Mouse (Mus musculus) gastrocnemius, adult 2 months (tissue): ENCODE measurements at regions not wholly inside any gene's neighbourhood (a gene's known extent, or its start where the extent isn't known, plus 50 kb on each side); places are given as distances from the start of the nearest gene placed in this dataset.
"Not testable (repeated sequence)": the region's sequence is repeated elsewhere in the genome, so short reads cannot be mapped to it uniquely, and the experiment has no call there.

Experiments used
- DNase-seq: peaks from one replicate; pipeline ENCODE4 v3.0.0; 2022
- H3K27ac ChIP-seq: fragments of 200-600 bp; 2 replicates; pipeline ENCODE4 v1.8.1; 2022; ENCODE audit warnings: mild to moderate bottlenecking
- H3K4me3 ChIP-seq: fragments of 200-600 bp; 2 replicates; pipeline ENCODE4 v1.8.1; 2022; ENCODE audit warnings: mild to moderate bottlenecking, moderate library complexity
- CTCF ChIP-seq: fragments of 200-600 bp; IDR thresholded peaks from 2 replicates; pipeline ENCODE4 v1.8.1; 2022; ENCODE audit warnings: antibody characterized with exemption, mild to moderate bottlenecking, moderate library complexity
- intact Hi-C: fragments of 180-260 bp; cut with DNase I; formaldehyde crosslinking; loops from one replicate; pipeline ENCODE4 v1.15.1; 2025

DNA sequence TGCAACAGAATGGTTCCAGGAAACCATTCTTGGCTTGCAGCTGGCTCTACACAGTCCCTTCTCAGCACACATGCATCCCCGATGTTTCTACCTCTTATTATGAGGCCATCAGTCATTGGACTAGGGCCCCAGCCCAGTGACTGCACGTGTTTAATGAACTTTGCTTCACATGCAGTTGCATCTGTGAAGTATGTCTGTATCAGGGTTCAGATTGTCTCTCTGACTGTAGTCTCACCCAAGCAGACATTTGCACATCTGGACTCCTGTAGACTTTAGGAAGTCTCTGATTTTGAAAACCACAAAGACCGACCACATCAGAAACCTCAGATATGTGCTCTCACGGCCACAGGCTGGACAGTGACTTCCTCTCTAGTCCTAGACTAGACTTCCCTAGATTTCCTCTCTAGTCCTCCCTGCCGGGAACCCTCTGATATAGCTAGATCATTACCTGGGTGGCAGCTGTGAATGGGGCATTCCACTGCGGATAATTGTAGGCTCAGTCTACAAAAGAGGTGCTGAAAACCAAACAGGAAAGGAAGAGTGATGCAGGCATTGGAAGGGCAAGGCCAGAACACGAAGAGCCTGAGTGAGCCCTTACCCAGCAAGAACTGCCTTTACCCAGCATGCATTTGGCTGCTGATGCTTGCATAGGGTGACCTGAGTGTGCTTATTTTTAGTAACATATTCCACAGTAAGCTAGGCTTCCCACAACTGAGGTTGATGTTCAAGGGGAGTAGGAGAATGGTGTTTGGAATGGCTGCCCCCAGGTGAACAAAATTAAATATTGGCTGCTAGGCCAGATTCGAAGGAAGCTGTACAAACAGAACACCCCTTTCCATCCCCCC is 123.5 kb downstream of the Pmp22 start:
- no peak overlapping the region for H3K4me3 ChIP-seq
- no peak for DNase-seq
- intact Hi-C loops: no loop called here
- TF ChIP-seq CTCF: no peak
- no peak overlapping the region for H3K27ac ChIP-seq

DNA sequence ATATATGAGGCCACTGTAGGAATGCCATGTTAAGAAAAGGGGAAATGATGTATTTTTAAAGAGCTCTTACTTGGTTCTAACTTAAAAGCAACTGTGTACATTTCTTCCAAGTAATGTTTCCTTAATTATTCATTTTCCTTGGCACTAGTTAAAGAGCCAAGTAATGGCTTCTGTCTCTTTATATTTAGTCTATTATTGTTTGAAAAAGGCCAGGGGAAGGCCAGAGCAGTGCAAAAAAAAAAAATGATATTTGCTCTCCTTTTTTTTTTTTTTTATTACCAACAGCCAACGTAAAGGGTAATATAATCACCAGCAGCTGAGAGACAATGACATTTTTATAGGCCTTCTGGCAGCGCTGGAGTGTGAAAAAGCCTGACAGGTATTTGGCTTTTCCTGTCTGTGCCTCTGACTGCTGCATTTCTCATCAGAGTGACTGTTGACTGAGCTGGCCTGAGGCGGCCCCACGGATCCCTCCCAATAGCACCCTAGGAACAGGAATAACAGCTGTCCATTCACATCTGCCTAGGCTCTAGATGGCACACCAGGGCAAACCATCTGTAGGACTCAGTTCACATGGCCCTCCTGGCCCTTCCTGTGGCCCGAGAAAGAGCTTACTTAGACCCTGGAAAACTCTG is 124.3 kb downstream of the Pmp22 start:
- DNase-seq: peak; percentile 18
- Histone ChIP-seq H3K4me3 (no peak overlapping the region), H3K27ac (no peak overlapping the region)
- no peak for TF ChIP-seq CTCF
- intact Hi-C loops: no loop called here

DNA sequence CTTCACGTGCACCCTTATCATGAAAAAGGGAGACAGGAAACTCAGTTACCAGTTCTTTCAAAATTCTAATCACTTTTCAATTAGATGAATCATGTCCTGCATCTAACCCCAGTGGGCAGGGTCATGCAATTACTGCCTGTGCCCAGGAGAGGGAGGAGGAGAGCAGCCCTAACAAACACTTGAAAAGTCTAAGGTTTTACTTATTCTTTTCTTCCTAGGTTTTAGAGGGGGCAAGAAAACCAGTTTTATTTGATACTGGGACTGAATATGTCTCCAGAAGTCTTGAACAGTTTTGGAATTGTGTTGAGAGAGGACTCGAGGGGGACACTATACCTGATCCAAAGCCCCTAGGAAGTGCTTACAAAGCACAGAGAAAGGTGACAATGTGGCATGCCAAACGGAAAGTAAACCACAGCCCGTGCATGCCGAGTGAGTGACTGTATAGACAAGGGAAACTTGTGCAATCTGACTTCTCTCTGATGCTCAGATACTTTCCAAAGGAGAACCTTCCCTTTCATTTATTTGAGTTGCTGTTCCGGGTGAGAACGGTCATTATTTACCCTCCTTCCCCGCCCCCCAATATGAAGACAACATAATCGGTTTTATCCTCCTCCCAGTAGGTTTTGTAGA is 135.8 kb downstream of the Pmp22 start:
- DNase-seq: no peak
- intact Hi-C loops: no loop called here
- peak overlapping the region; percentile 26 for H3K4me3 ChIP-seq
- H3K27ac ChIP-seq: no peak overlapping the region
- peak; percentile 56 for TF ChIP-seq CTCF

DNA sequence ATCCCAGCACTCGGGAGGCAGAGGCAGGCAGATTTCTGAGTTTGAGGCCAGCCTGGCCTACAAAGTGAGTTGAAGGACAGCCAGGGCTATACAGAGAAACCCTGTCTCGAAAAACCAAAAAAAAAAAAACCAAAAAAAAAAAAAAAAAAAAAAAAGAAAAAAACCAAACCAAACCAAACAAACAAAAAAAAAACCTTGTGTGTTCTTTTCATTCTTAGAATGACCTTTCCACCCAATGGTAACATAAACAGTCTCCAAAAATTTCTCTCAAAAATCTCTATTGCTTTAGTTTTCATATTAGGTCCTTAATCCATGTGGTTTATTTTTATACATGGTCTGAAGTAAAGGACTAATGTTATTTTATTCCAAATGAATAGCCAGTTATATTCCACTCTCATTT is 137.5 kb downstream of the Pmp22 start:
- DNase-seq, H3K4me3 ChIP-seq, intact Hi-C loops, H3K27ac ChIP-seq: not testable (repeated sequence)

DNA sequence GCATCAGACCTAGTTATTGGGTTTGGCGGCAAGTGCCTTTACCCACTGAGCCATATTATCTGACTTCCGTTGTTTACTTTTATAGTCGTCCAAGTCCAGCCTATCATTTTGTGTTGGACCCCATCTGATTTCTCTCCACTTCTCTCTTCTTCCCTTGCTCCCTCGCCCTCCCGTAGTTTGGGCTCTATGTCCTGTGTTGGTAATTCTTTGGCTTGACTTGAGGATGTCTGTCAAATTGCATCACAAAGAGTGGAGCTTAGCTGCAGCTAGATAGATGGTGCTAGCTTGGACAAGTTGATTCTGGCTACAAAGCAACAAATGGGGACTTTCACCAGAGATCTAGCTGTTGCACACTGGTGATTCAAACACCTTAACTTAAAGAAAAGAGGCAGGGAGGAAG is 147.9 kb downstream of the Pmp22 start:
- intact Hi-C loops: no loop called here
- H3K4me3 ChIP-seq: no peak overlapping the region
- TF ChIP-seq CTCF: no peak
- no peak for DNase-seq
- H3K27ac ChIP-seq: no peak overlapping the region

DNA sequence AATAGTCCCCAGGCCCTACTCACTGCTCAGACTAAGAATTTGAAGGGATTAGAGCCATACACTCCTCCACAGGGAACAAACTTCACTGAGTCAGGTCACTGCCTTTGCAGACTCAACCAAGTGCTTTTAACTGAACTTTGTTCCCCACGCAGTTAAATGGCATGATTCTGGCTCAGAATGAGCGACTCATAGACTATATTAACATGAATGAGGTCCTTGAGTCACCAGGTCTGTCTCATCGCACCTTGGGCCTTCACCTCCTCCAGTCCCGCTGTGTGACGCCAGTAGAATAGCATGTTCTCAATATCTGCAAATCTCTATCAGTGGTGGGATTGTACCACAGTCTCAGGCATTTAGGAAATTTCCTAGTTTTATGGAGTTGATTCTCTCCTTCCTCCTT is 153.1 kb downstream of the Pmp22 start:
- Histone ChIP-seq H3K4me3 (no peak overlapping the region), H3K27ac (no peak overlapping the region)
- intact Hi-C loops: no loop called here
- TF ChIP-seq CTCF: no peak
- DNase-seq: no peak

DNA sequence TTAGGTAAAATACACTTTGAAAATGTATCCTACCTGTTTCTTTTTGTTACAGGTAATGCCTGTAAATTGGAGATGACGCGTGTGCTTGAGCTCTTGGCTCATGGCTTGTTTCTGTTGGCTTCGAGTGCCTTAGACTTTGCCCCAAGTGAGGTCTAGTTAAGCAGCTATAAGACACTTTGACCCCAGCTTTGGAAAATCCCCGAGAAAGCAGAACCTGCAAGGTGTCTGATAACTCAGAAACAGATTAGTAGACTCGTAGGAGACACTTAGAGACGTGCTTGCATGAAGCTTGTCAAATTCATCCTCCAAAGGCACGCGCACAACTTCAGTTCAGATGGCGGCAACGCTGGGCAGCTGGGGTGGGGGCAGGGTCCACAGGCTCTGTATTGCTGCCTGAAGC is 153.8 kb downstream of the Pmp22 start:
- H3K27ac ChIP-seq: no peak overlapping the region

DNA sequence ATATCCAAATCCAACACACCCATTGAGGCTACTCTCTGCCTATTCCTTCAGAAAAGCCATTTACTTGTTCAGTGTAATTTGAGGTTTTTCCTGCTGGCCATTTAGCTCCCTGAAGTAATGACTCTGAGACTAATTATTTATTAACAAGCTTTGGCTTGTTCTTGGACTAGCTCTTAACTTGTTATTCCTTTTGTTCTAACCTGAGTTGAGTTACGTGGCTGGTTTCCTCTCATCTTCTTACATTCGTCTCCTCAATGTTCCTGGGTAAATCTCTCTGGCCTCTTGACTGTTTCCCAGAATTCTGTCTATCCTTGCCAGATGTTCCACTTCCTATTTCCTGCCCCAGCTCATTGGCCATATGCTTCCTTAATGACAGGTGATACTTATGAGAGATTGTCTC is 157.2 kb downstream of the Pmp22 start:
- TF ChIP-seq CTCF: no peak
- intact Hi-C loops: no loop called here
- DNase-seq: no peak
- Histone ChIP-seq H3K4me3 (no peak overlapping the region), H3K27ac (no peak overlapping the region)

More for the DNA sequence above, 153.8 kb downstream of the Pmp22 start:
- no peak for DNase-seq
- no peak for TF ChIP-seq CTCF
- H3K4me3 ChIP-seq: no peak overlapping the region
- intact Hi-C loops: no loop called here

DNA sequence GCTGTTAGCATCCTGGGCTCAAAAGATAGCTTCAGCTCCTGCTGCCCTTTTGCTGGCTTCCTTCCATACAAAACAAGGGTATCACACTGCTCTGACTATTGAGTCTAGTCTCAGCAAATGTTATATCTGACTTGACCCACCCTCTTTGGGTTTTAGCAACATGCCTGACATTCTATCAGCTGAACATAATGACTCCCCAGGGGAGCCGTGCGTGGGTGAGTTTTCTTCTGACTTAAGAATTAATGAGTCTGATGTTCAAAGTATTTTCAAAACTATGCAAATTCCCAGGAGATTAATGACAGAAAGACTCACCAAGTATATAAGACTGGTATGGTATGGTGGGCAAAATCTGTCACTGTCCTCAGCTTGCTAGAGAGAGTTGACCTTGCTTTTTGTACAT is 159.0 kb downstream of the Pmp22 start:
- no peak for DNase-seq
- no peak overlapping the region for H3K4me3 ChIP-seq
- H3K27ac ChIP-seq: no peak overlapping the region
- intact Hi-C loops: no loop called here
- no peak for TF ChIP-seq CTCF

DNA sequence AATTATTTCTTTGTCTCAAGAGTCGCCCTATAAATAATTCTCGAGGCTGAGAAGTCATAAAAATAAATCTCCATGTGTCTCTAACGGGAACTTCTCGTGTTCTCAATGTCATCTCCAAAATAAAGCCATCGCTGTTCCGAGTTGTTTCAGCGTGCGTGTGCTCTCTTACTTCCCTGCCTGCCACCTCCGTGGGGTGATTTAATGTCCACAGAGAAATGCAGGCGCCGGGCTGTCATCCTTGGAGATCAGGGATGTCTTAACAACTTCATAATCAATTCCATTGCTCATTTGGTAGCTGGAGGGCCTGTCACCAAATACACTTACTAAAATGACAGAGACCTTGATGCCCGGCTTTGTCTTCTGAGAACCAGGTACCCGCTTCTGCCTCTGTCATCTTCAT is 161.8 kb downstream of the Pmp22 start:
- no peak for DNase-seq
- H3K4me3 ChIP-seq: no peak overlapping the region
- no peak for TF ChIP-seq CTCF
- H3K27ac ChIP-seq: no peak overlapping the region
- intact Hi-C loops: no loop called here

DNA sequence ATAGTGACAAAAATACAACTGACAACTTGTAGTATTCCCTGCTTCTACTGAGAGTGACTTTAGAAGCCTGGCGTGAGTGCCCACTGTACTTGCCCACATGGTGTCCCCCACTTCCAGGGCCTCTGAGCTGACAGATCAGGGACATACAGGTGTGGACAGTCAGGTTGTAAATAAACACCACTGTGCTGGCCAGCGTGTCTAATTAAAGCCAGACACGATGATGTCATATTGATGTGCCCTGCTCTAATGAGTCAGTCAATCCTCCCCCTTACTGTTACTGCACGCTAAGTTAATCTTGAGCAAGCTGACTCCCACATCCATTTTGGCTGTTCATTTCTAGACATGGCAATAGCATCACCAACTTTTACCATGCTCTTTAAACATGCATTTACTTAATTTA is 164.7 kb downstream of the Pmp22 start:
- no peak for DNase-seq
- no peak for TF ChIP-seq CTCF

DNA sequence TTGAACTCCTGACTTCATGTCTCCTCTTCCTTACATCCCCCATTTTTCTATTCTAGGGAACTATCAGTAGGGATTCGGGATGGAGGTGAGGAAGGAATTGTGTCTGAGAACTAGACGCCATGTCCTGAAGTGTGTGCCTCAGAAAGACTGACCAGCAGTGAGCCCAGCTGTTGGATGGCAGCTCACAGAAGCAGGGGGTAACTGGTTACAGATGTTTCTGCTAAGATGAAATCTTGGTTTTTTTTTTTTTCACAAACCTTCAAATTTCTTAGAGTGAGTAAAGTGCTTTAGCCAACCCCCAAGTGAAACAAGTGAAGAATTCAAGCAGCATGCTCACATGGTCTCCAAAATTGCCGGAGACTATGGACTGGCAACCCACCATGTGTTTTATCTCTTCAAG is 165.7 kb downstream of the Pmp22 start:
- no peak overlapping the region for H3K27ac ChIP-seq
- H3K4me3 ChIP-seq: no peak overlapping the region
- no peak for DNase-seq
- TF ChIP-seq CTCF: no peak
- intact Hi-C loops: no loop called here

More for the DNA sequence above, 164.7 kb downstream of the Pmp22 start:
- H3K27ac ChIP-seq: no peak overlapping the region
- no peak overlapping the region for H3K4me3 ChIP-seq
- intact Hi-C loops: no loop called here

DNA sequence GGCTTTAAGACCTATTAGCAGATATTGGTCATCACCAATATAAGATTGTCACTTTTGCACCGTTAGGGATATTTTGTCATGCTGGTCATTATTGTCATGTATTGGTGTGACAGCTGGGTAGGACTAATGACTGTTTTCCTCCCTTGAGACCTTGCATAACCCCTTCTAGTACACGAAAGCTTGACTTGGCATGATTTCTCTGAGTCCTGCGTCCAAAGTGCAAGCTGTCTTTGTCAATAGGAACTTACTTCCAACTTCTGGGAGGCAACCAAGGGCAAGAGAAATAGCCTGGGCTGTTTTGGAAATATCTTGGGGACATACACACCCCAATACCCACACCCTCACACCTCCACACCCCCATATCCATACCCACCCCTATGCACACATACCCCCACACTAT is 167.7 kb downstream of the Pmp22 start:
- DNase-seq: no peak
- Histone ChIP-seq H3K4me3 (no peak overlapping the region), H3K27ac (no peak overlapping the region)
- intact Hi-C loops: no loop called here
- TF ChIP-seq CTCF: no peak
